Mouse (Mus musculus) lung, adult 2 months (tissue): ENCODE measurements at regions not wholly inside any gene's neighbourhood (a gene's known extent, or its start where the extent isn't known, plus 50 kb on each side); places are given as distances from the start of the nearest gene placed in this dataset.
A peak's percentile ranks its signal among the peaks of the same experiment; 100 is the strongest.
"Not testable (repeated sequence)": the region's sequence is repeated elsewhere in the genome, so short reads cannot be mapped to it uniquely, and the experiment has no call there.

Experiments used
- DNase-seq: peaks from one replicate; pipeline ENCODE4 v3.0.0; 2022
- H3K4me1 ChIP-seq: fragments of 200-500 bp; 2 replicates; pipeline ENCODE4 v1.6.1; 2011; ENCODE audit warnings: low read length; ENCODE audit not compliant: control insufficient read depth, insufficient read depth
- H3K4me3 ChIP-seq: fragments of 200-500 bp; replicated peaks from 2 replicates; pipeline ENCODE3; 2011; ENCODE audit warnings: low read depth, mild to moderate bottlenecking, control low read depth, low read length; ENCODE audit errors: extremely low read depth
- CTCF ChIP-seq: fragments of 200-500 bp; IDR thresholded peaks from 2 replicates; pipeline ENCODE4 v1.5.1; 2011; ENCODE audit warnings: mild to moderate bottlenecking, low read length, control low read depth; ENCODE audit not compliant: insufficient read depth
- POLR2A ChIP-seq: fragments of 200-500 bp; IDR thresholded peaks from 2 replicates; pipeline ENCODE4 v1.6.1; 2011; ENCODE audit warnings: low read depth, mild to moderate bottlenecking, control low read depth, low read length, borderline replicate concordance; ENCODE audit errors: extremely low read depth
- WGBS: fragments of 180-500 bp; shearing (Covaris S2); methylation state at CpG from one replicate; pipeline ENCODE4 v1.1.7; 2018; 5-methylcytosine and 5-hydroxymethylcytosine counted together

- WGBS, result 77% methylated on average over 9 of the region's 9 CpGs
Measured at GRCm38 (mm10) chr5:117040878-117041277, 75.0 kb downstream of the Suds3 start.

GRCm38 (mm10) chr5:117037261-117037660 is 78.7 kb downstream of the Suds3 start:
- DNase-seq, result no peak
- 27% methylated on average over 3 of the region's 3 CpGs for WGBS
- no peak overlapping the region for H3K4me3 ChIP-seq
- no peaks in the 10 kb centered on the region for H3K4me1 ChIP-seq
- TF ChIP-seq CTCF (0 out of 2 replicates have a peak, but pooled peaks have one; percentile 9), POLR2A (no peak)

More at GRCm38 (mm10) chr5:117040878-117041277, 75.0 kb downstream of the Suds3 start:
- no peak for TF ChIP-seq CTCF
- TF ChIP-seq POLR2A, result no peak
- Histone ChIP-seq H3K4me3 (no peak overlapping the region), H3K4me1 (no peaks in the 10 kb centered on the region)
- no peak for DNase-seq

DNA sequence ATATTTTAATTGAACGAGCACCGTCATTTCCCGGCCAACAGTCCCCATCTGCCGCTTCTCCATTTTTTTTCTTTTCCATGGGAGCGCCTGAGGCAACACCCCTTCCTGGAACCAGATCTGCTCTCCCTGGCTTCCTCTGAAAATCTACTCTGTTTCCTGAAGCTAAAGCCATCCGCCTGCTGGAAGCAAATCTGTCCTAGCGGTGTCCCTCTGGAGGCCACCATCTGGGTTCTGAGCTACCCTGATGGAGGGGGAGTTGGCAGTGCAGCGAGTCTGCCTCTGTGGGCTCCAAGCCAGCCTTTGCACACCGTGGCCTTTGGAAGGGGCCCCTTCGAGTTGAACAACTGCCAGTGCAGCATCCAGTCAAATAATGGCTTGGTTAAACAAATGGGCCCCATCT is 83.8 kb downstream of the Suds3 start:
- 71% methylated on average over 10 of the region's 10 CpGs for WGBS
- DNase-seq, result no peak
- Histone ChIP-seq H3K4me3 (no peak overlapping the region), H3K4me1 (no peaks in the 10 kb centered on the region)
- no peak for TF ChIP-seq CTCF
- TF ChIP-seq POLR2A, result no peak

DNA sequence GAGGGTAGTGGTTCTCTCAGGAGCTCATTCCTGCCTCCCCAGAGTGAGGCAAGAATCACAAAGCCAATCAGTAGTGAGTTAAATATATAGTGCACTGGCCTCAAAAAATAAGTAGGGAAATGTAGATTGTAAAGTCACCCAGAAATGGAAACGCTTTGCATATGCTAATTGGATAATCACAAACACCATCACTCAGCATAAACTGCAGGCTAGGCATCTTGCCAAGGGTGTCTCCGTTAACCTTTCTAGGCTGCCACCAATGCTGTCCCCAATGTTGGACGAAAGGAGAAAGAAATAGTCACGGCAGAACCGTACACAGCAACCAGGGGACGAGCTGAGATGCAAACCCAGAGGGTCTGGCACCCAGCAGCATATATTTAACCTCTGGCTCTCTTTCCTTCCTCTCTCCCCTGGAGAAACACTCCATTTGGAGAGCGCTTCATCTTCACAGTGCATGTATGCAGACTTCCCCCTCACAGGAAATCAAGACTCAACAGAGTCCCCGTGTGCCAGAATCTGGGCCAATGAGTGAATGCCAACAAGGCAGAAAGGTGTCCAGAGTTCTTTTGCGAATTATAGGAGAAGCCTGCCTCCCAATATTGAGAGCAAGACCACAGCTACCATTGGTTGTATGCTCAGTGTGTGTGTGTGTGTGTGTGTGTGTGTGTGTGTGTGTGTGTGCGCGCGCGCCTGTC is 90.1 kb downstream of the Suds3 start:
- H3K4me3 ChIP-seq, result no peak overlapping the region
- 74% methylated on average over 13 of the region's 13 CpGs for WGBS
- no peaks in the 10 kb centered on the region for H3K4me1 ChIP-seq
- no peak for DNase-seq
- TF ChIP-seq POLR2A, result no peak
- no peak for TF ChIP-seq CTCF

- Histone ChIP-seq H3K4me3 (no peak overlapping the region), H3K4me1 (no peaks in the 10 kb centered on the region)
- DNase-seq, result no peak
- no peak for TF ChIP-seq CTCF
- TF ChIP-seq POLR2A, result no peak
- 74% methylated on average over 6 of the region's 6 CpGs for WGBS
Measured at GRCm38 (mm10) chr5:117018419-117019150, 97.3 kb downstream of the Suds3 start.

GRCm38 (mm10) chr5:117011128-117011527 is 104.8 kb downstream of the Suds3 start:
- WGBS, result 83% methylated on average over 7 of the region's 7 CpGs
- H3K4me1 ChIP-seq, result no peaks in the 10 kb centered on the region
- no peak for DNase-seq
- TF ChIP-seq CTCF (no peak), POLR2A (no peak)
- no peak overlapping the region for H3K4me3 ChIP-seq

DNA sequence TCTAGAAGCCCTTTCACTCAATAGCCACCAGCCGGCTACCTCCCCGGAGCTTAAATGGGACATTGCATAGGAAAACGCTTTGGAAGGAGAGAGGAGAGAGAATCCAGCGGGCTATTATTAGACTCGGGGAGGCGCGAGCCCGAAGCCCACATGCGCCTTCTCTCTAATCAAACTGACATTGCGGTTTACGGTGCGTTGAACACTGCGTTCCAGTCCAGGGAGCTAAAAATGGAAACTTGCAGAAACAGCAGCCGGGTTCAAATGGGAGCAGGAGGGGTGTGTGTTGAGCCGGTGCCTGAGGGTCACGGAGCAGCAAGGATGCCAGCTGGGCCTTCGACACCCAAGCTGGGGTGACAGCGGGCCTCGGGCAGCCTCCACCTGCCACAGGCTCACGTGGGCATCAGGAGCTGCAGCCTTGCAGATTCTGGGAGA is 115.1 kb downstream of the Suds3 start:
- 81% methylated on average over 20 of the region's 20 CpGs for WGBS
- TF ChIP-seq POLR2A (no peak), CTCF (no peak)
- no peaks in the 10 kb centered on the region for H3K4me1 ChIP-seq
- no peak for DNase-seq
- H3K4me3 ChIP-seq, result no peak overlapping the region

- no peak overlapping the region for H3K4me3 ChIP-seq
- no peaks in the 10 kb centered on the region for H3K4me1 ChIP-seq
- WGBS, result 45% methylated on average over 5 of the region's 5 CpGs
- TF ChIP-seq CTCF (no peak), POLR2A (no peak)
- DNase-seq, result no peak
Measured at GRCm38 (mm10) chr5:116994508-116994907, 121.4 kb downstream of the Suds3 start.

- 89% methylated on average over 1 of the region's 1 CpGs for WGBS
Measured at GRCm38 (mm10) chr5:116993674-116994073, 122.2 kb downstream of the Suds3 start.

DNA sequence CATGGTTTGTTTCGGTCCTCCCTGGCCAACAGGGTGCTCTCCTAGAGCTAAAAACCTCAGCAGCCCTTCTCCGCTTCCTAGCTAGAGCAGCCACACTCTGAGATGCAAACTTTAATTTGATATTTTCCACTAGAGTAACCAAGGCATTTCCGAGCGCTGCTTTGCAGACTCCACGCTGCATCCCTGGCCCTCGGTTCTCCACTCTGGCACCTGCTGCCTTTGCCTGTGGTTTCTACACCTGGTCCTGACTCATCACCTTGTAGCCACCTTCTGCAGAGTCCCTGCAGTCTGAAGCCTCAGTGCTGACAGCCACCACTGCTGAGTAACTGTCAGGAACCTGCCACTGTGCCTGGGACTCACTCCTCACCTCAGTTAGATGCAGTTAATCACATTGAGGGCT is 124.5 kb downstream of the Suds3 start:
- no peak for TF ChIP-seq POLR2A
- no peak for TF ChIP-seq CTCF
- no peak overlapping the region for H3K4me3 ChIP-seq
- DNase-seq, result no peak
- H3K4me1 ChIP-seq, result no peaks in the 10 kb centered on the region
- WGBS, result 89% methylated on average over 6 of the region's 6 CpGs

More at GRCm38 (mm10) chr5:116993674-116994073, 122.2 kb downstream of the Suds3 start:
- no peak for DNase-seq
- no peak for TF ChIP-seq CTCF
- TF ChIP-seq POLR2A, result no peak
- Histone ChIP-seq H3K4me1 (no peaks in the 10 kb centered on the region), H3K4me3 (no peak overlapping the region)

DNA sequence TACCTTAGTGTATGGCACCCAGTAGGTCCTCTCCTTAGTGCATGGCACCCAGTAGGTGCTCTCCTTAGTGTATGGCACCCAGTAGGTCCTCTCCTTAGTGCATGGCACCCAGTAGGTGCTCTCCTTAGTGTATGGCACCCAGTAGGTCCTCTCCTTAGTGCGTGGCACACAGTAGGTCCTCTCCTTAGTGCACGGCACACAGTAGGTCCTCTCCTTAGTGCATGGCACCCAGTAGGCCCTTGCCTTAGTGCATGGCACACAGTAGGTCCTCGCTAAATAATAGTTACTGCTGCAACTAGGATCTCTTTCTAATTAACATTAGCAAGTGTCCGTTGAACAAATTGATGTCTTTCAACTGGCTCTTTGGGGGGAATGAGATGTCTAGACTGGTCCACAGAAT is 144.4 kb downstream of the Suds3 start:
- WGBS, result 83% methylated on average over 4 of the region's 4 CpGs
- not testable (repeated sequence) for H3K4me1 ChIP-seq, DNase-seq, H3K4me3 ChIP-seq
